Mouse (Mus musculus) limb, embryonic 14.5 days (tissue): ENCODE measurements around the gene Acbd4. TPM values are rescaled to one million over a fixed set of nuclear protein-coding genes. Genes with fewer than 3 reads are reported as not detected.

Experiments used
- ATAC-seq: fragments of 200-750 bp; cut with Nextera tagmentation; 2 replicates; pipeline ENCODE4 v1.8.0; 2017; ENCODE audit warnings: low read depth, moderate number of reproducible peaks, moderate TSS enrichment; ENCODE audit not compliant: low FRiP score
- DNase-seq: peaks from one replicate; pipeline ENCODE4 v3.0.0-alpha.2; 2015; ENCODE audit warnings: low spot score
- H3K27ac ChIP-seq: fragments of 300-500 bp; sonication (generic); replicated peaks from 2 replicates; pipeline ENCODE4 v1.5.1; 2014; ENCODE audit warnings: low read depth, mild to moderate bottlenecking, low read length, moderate library complexity, mixed read lengths
- H3K27me3 ChIP-seq: fragments of 300-500 bp; sonication (generic); 2 replicates; pipeline ENCODE4 v1.6.1; 2014; ENCODE audit warnings: low read length, mixed read lengths; ENCODE audit not compliant: control insufficient read depth, insufficient read depth
- H3K36me3 ChIP-seq: fragments of 300-500 bp; sonication (generic); 2 replicates; pipeline ENCODE4 v1.6.1; 2014; ENCODE audit warnings: mild to moderate bottlenecking, low read length, moderate library complexity, mixed read lengths; ENCODE audit not compliant: control insufficient read depth, insufficient read depth
- H3K4me1 ChIP-seq: fragments of 300-500 bp; sonication (generic); 2 replicates; pipeline ENCODE4 v1.6.1; 2014; ENCODE audit warnings: antibody characterized with exemption, low read length, mixed read lengths; ENCODE audit not compliant: control insufficient read depth, insufficient read depth
- H3K4me2 ChIP-seq: fragments of 300-500 bp; sonication (generic); replicated peaks from 2 replicates; pipeline ENCODE4 v1.6.1; 2014; ENCODE audit warnings: low read depth, mild to moderate bottlenecking, low read length, moderate library complexity; ENCODE audit not compliant: severe bottlenecking
- H3K4me3 ChIP-seq: fragments of 300-500 bp; sonication (generic); replicated peaks from 2 replicates; pipeline ENCODE4 v1.5.1; 2014; ENCODE audit warnings: low read length
- H3K9ac ChIP-seq: fragments of 300-500 bp; sonication (generic); 2 replicates; pipeline ENCODE4 v1.6.1; 2014; ENCODE audit warnings: mild to moderate bottlenecking, low read depth, low read length, moderate library complexity; ENCODE audit not compliant: severe bottlenecking
- H3K9me3 ChIP-seq: fragments of 300-500 bp; sonication (generic); 2 replicates; pipeline ENCODE4 v1.6.1; 2016; ENCODE audit warnings: low read length; ENCODE audit not compliant: control insufficient read depth
- POLR2A ChIP-seq: fragments of 200-500 bp; IDR thresholded peaks from 2 replicates; pipeline ENCODE4 v1.8.0; 2012; ENCODE audit warnings: inconsistent platforms, mild to moderate bottlenecking, moderate library complexity, borderline replicate concordance; ENCODE audit not compliant: insufficient read depth, insufficient read length; ENCODE audit errors: extremely low read depth
- WGBS: fragments of 180-500 bp; shearing (Covaris S2); extraction: QIAGEN DNeasy Blood & Tissue Kit; methylation state at CpG from one replicate; pipeline ENCODE4 v1.1.7; 2014; 5-methylcytosine and 5-hydroxymethylcytosine counted together
- polyA plus RNA-seq, 2 experiments: library from polyadenylated mRNA; depleted of rRNA in 1 of 2; stranded (reverse) in 1 of 2; unstranded in 1 of 2; fragments of >200 nt; fragmentation: Nextera tagmentation in 1 of 2; extraction: Ambion mirVana in 1 of 2; gene quantifications; 2 replicates each; pipeline versions ENCODE4 v1.2.1 to v1.2.3; 2012 to 2014

Gene Acbd4
- polyA plus RNA-seq, 2 experiments, result 14.2 to 20.2 TPM

GRCm38 (mm10) chr11:103160738-103161137 is 59.3 kb downstream of the Acbd4 start:
- no peaks in the 10 kb centered on the region for H3K9me3 ChIP-seq
- H3K36me3 ChIP-seq, result no peaks in the 10 kb centered on the region
- 85% methylated on average over 11 of the region's 11 CpGs for WGBS
- no peak overlapping the region for H3K4me3 ChIP-seq
- H3K4me1 ChIP-seq, result peaks cover 3% of the 10 kb centered on the region; the same call in 1 of the 2 replicates
- ATAC-seq, result no peak
- H3K9ac ChIP-seq, result no peak overlapping the region
- no peaks in the 10 kb centered on the region for H3K27me3 ChIP-seq
- no peak for TF ChIP-seq POLR2A
- no peak overlapping the region for H3K27ac ChIP-seq
- H3K4me2 ChIP-seq, result no peak overlapping the region
- no peak for DNase-seq

GRCm38 (mm10) chr11:103161449-103161848 is 60.0 kb downstream of the Acbd4 start:
- Histone ChIP-seq H3K4me3 (no peak overlapping the region), H3K4me1 (peaks cover 3% of the 10 kb centered on the region; the same call in 1 of the 2 replicates), H3K4me2 (no peak overlapping the region), H3K36me3 (no peaks in the 10 kb centered on the region), H3K27me3 (no peaks in the 10 kb centered on the region), H3K27ac (no peak overlapping the region), H3K9ac (no peak overlapping the region), H3K9me3 (no peaks in the 10 kb centered on the region)
- no peak for TF ChIP-seq POLR2A
- WGBS, result 75% methylated on average over 7 of the region's 7 CpGs
- ATAC-seq (no peak), DNase-seq (no peak)

Other genes starting within 250 kb of the Acbd4 start
- gene Eftud2, start 220.7 kb upstream of the Acbd4 start, polyA plus RNA-seq (2012; rRNA removed), result 95.0 and 113 TPM in 2 replicates
- 137 and 149 TPM in 2 replicates for gene Eftud2, start 220.7 kb upstream of the Acbd4 start, polyA plus RNA-seq (2014; fragmentation: Nextera tagmentation; extraction: Ambion mirVana)
- gene Ccdc103, start 220.5 kb upstream of the Acbd4 start, polyA plus RNA-seq (2012; rRNA removed), result 0.34 and 0.41 TPM in 2 replicates
- gene Ccdc103, start 220.5 kb upstream of the Acbd4 start, polyA plus RNA-seq (2014; fragmentation: Nextera tagmentation; extraction: Ambion mirVana), result 0.50 and 1.0 TPM in 2 replicates
- 0.04 TPM in 1 of 2 replicates, not detected in the other for gene Fam187a, start 216.5 kb upstream of the Acbd4 start, polyA plus RNA-seq (2012; rRNA removed)
- gene Fam187a, start 216.5 kb upstream of the Acbd4 start, polyA plus RNA-seq (2014; fragmentation: Nextera tagmentation; extraction: Ambion mirVana), result not detected in 2 replicates
- gene Gfap, start 200.8 kb upstream of the Acbd4 start, polyA plus RNA-seq (2012; rRNA removed), result 0.48 and 0.65 TPM in 2 replicates
- gene Gfap, start 200.8 kb upstream of the Acbd4 start, polyA plus RNA-seq (2014; fragmentation: Nextera tagmentation; extraction: Ambion mirVana), result 0.48 and 0.50 TPM in 2 replicates
- gene Kif18b, start 176.6 kb upstream of the Acbd4 start, polyA plus RNA-seq (2012; rRNA removed), result 24.5 and 30.3 TPM in 2 replicates
- gene Kif18b, start 176.6 kb upstream of the Acbd4 start, polyA plus RNA-seq (2014; fragmentation: Nextera tagmentation; extraction: Ambion mirVana), result 6.1 and 7.2 TPM in 2 replicates
- gene C1ql1, start 155.0 kb upstream of the Acbd4 start, polyA plus RNA-seq (2012; rRNA removed), result 3.3 and 4.8 TPM in 2 replicates
- gene C1ql1, start 155.0 kb upstream of the Acbd4 start, polyA plus RNA-seq (2014; fragmentation: Nextera tagmentation; extraction: Ambion mirVana), result 1.9 and 3.8 TPM in 2 replicates
- 45.9 and 48.9 TPM in 2 replicates for gene Nmt1, start 73.5 kb upstream of the Acbd4 start, polyA plus RNA-seq (2012; rRNA removed)
- gene Nmt1, start 73.5 kb upstream of the Acbd4 start, polyA plus RNA-seq (2014; fragmentation: Nextera tagmentation; extraction: Ambion mirVana), result 50.2 and 53.9 TPM in 2 replicates
- gene Dcakd, start 73.3 kb upstream of the Acbd4 start, polyA plus RNA-seq (2012; rRNA removed), result 182 and 259 TPM in 2 replicates
- gene Dcakd, start 73.3 kb upstream of the Acbd4 start, polyA plus RNA-seq (2014; fragmentation: Nextera tagmentation; extraction: Ambion mirVana), result 173 and 185 TPM in 2 replicates
- 10.3 and 13.2 TPM in 2 replicates for gene Plcd3, start within 50 bp of the Acbd4 start, polyA plus RNA-seq (2012; rRNA removed)
- 3.8 and 4.9 TPM in 2 replicates for gene Plcd3, start within 50 bp of the Acbd4 start, polyA plus RNA-seq (2014; fragmentation: Nextera tagmentation; extraction: Ambion mirVana)
- gene Hexim1, start 14.5 kb downstream of the Acbd4 start, polyA plus RNA-seq (2012; rRNA removed), result 17.7 and 21.1 TPM in 2 replicates
- gene Hexim1, start 14.5 kb downstream of the Acbd4 start, polyA plus RNA-seq (2014; fragmentation: Nextera tagmentation; extraction: Ambion mirVana), result 7.5 and 8.4 TPM in 2 replicates
- 9.4 and 10.8 TPM in 2 replicates for gene Hexim2, start 30.7 kb downstream of the Acbd4 start, polyA plus RNA-seq (2012; rRNA removed)
- gene Hexim2, start 30.7 kb downstream of the Acbd4 start, polyA plus RNA-seq (2014; fragmentation: Nextera tagmentation; extraction: Ambion mirVana), result 8.6 and 11.1 TPM in 2 replicates
- 3.7 and 3.8 TPM in 2 replicates for gene Fmnl1, start 69.4 kb downstream of the Acbd4 start, polyA plus RNA-seq (2012; rRNA removed)
- 2.5 and 2.6 TPM in 2 replicates for gene Fmnl1, start 69.4 kb downstream of the Acbd4 start, polyA plus RNA-seq (2014; fragmentation: Nextera tagmentation; extraction: Ambion mirVana)
- gene 1700023F06Rik, start 106.9 kb downstream of the Acbd4 start, polyA plus RNA-seq (2012; rRNA removed), result 0.56 and 0.57 TPM in 2 replicates
- gene 1700023F06Rik, start 106.9 kb downstream of the Acbd4 start, polyA plus RNA-seq (2014; fragmentation: Nextera tagmentation; extraction: Ambion mirVana), result 0.88 and 1.5 TPM in 2 replicates
- gene Spata32, start 116.8 kb downstream of the Acbd4 start, polyA plus RNA-seq (2012; rRNA removed), result not detected in 2 replicates
- gene Spata32, start 116.8 kb downstream of the Acbd4 start, polyA plus RNA-seq (2014; fragmentation: Nextera tagmentation; extraction: Ambion mirVana), result not detected in 2 replicates
- gene Map3k14, start 165.8 kb downstream of the Acbd4 start, polyA plus RNA-seq (2012; rRNA removed), result 10.0 and 11.6 TPM in 2 replicates
- gene Map3k14, start 165.8 kb downstream of the Acbd4 start, polyA plus RNA-seq (2014; fragmentation: Nextera tagmentation; extraction: Ambion mirVana), result 4.0 and 4.6 TPM in 2 replicates